Mouse (Mus musculus): ENCODE measurements around the gene Sirt1.

Gene Sirt1

GRCm38 (mm10) chr10:63327091-63327490 lies 54.4 kb downstream of the Sirt1 start:
- peak; percentile 50 for DNase-seq (ENCODE audit: low read depth)

GRCm38 (mm10) chr10:63313726-63314125 lies 67.8 kb downstream of the Sirt1 start:
- no peak for DNase-seq (ENCODE audit: low read depth)

GRCm38 (mm10) chr10:63308582-63309366 lies 72.7 kb downstream of the Sirt1 start:
- peak; percentile 84 for DNase-seq (ENCODE audit: low read depth)

GRCm38 (mm10) chr10:63302356-63302755 lies 79.1 kb downstream of the Sirt1 start:
- no peak for DNase-seq (ENCODE audit: low read depth)

- no peak for DNase-seq (ENCODE audit: low read depth)
Measured at GRCm38 (mm10) chr10:63282846-63283245, 98.7 kb downstream of the Sirt1 start.

GRCm38 (mm10) chr10:63282417-63282816 lies 99.1 kb downstream of the Sirt1 start:
- DNase-seq (ENCODE audit: low read depth): no peak

GRCm38 (mm10) chr10:63279851-63280250 lies 101.7 kb downstream of the Sirt1 start:
- no peak for DNase-seq (ENCODE audit: low read depth)

- peak; percentile 72 for DNase-seq (ENCODE audit: low read depth)
Measured at GRCm38 (mm10) chr10:63277010-63277409, 104.5 kb downstream of the Sirt1 start.

GRCm38 (mm10) chr10:63272868-63273267 lies 108.6 kb downstream of the Sirt1 start:
- DNase-seq (ENCODE audit: low read depth): no peak

GRCm38 (mm10) chr10:63272401-63272800 lies 109.1 kb downstream of the Sirt1 start:
- peak; percentile 22 for DNase-seq (ENCODE audit: low read depth)
